Mouse (Mus musculus) limb, embryonic 14.5 days (tissue): Measurements from ENCODE around the gene Tpsb2. TPM values are rescaled to one million over a fixed set of nuclear protein-coding genes. Genes with fewer than 3 reads are reported as not detected.

ENCODE experiments used
- ATAC-seq: fragments of 200-750 bp; cut with Nextera tagmentation; 2 replicates; pipeline ENCODE4 v1.8.0; 2017; ENCODE audit warnings: low read depth, moderate number of reproducible peaks, moderate TSS enrichment; ENCODE audit not compliant: low FRiP score
- DNase-seq: peaks from one replicate; pipeline ENCODE4 v3.0.0-alpha.2; 2015; ENCODE audit warnings: low spot score
- H3K27ac ChIP-seq: fragments of 300-500 bp; sonication (generic); replicated peaks from 2 replicates; pipeline ENCODE4 v1.5.1; 2014; ENCODE audit warnings: low read depth, mild to moderate bottlenecking, low read length, moderate library complexity, mixed read lengths
- H3K27me3 ChIP-seq: fragments of 300-500 bp; sonication (generic); 2 replicates; pipeline ENCODE4 v1.6.1; 2014; ENCODE audit warnings: low read length, mixed read lengths; ENCODE audit not compliant: control insufficient read depth, insufficient read depth
- H3K36me3 ChIP-seq: fragments of 300-500 bp; sonication (generic); 2 replicates; pipeline ENCODE4 v1.6.1; 2014; ENCODE audit warnings: mild to moderate bottlenecking, low read length, moderate library complexity, mixed read lengths; ENCODE audit not compliant: control insufficient read depth, insufficient read depth
- H3K4me1 ChIP-seq: fragments of 300-500 bp; sonication (generic); 2 replicates; pipeline ENCODE4 v1.6.1; 2014; ENCODE audit warnings: antibody characterized with exemption, low read length, mixed read lengths; ENCODE audit not compliant: control insufficient read depth, insufficient read depth
- H3K4me2 ChIP-seq: fragments of 300-500 bp; sonication (generic); replicated peaks from 2 replicates; pipeline ENCODE4 v1.6.1; 2014; ENCODE audit warnings: low read depth, mild to moderate bottlenecking, low read length, moderate library complexity; ENCODE audit not compliant: severe bottlenecking
- H3K4me3 ChIP-seq: fragments of 300-500 bp; sonication (generic); replicated peaks from 2 replicates; pipeline ENCODE4 v1.5.1; 2014; ENCODE audit warnings: low read length
- H3K9ac ChIP-seq: fragments of 300-500 bp; sonication (generic); 2 replicates; pipeline ENCODE4 v1.6.1; 2014; ENCODE audit warnings: mild to moderate bottlenecking, low read depth, low read length, moderate library complexity; ENCODE audit not compliant: severe bottlenecking
- H3K9me3 ChIP-seq: fragments of 300-500 bp; sonication (generic); 2 replicates; pipeline ENCODE4 v1.6.1; 2016; ENCODE audit warnings: low read length; ENCODE audit not compliant: control insufficient read depth
- POLR2A ChIP-seq: fragments of 200-500 bp; IDR thresholded peaks from 2 replicates; pipeline ENCODE4 v1.8.0; 2012; ENCODE audit warnings: inconsistent platforms, mild to moderate bottlenecking, moderate library complexity, borderline replicate concordance; ENCODE audit not compliant: insufficient read depth, insufficient read length; ENCODE audit errors: extremely low read depth
- WGBS: fragments of 180-500 bp; shearing (Covaris S2); extraction: QIAGEN DNeasy Blood & Tissue Kit; methylation state at CpG from one replicate; pipeline ENCODE4 v1.1.7; 2014; 5-methylcytosine and 5-hydroxymethylcytosine counted together
- polyA plus RNA-seq, 2 experiments: library from polyadenylated mRNA; depleted of rRNA in 1 of 2; stranded (reverse) in 1 of 2; unstranded in 1 of 2; fragments of >200 nt; fragmentation: Nextera tagmentation in 1 of 2; extraction: Ambion mirVana in 1 of 2; gene quantifications; 2 replicates each; pipeline versions ENCODE4 v1.2.1 to v1.2.3; 2012 to 2014

The Tpsb2 gene
- polyA plus RNA-seq, 2 experiments, result 31.8 to 83.8 TPM

- no peaks in the 10 kb centered on the region for H3K9me3 ChIP-seq
- H3K27me3 ChIP-seq, result no peaks in the 10 kb centered on the region
- no peaks in the 10 kb centered on the region for H3K36me3 ChIP-seq
- H3K9ac ChIP-seq, result no peak overlapping the region
- ATAC-seq (no peak), DNase-seq (no peak)
- no peak overlapping the region for H3K4me2 ChIP-seq
- no peak overlapping the region for H3K27ac ChIP-seq
- H3K4me1 ChIP-seq, result no peaks in the 10 kb centered on the region
- no peak overlapping the region for H3K4me3 ChIP-seq
- TF ChIP-seq POLR2A, result no peak
- 84% methylated on average over 4 of the region's 4 CpGs for WGBS
These were observed 27.9 kb upstream of the Tpsb2 start for GRCm38 (mm10) chr17:25338218-25338617.

- Histone ChIP-seq H3K9me3 (no peaks in the 10 kb centered on the region), H3K9ac (no peak overlapping the region), H3K27ac (no peak overlapping the region), H3K4me1 (no peaks in the 10 kb centered on the region), H3K4me3 (no peak overlapping the region), H3K36me3 (no peaks in the 10 kb centered on the region), H3K27me3 (no peaks in the 10 kb centered on the region), H3K4me2 (no peak overlapping the region)
- no peak for ATAC-seq
- WGBS, result 82% methylated on average over 6 of the region's 6 CpGs
- no peak for DNase-seq
- TF ChIP-seq POLR2A, result no peak
These were observed 26.1 kb upstream of the Tpsb2 start for GRCm38 (mm10) chr17:25340003-25340402.

- H3K36me3 ChIP-seq, result no peaks in the 10 kb centered on the region
- H3K27me3 ChIP-seq, result no peaks in the 10 kb centered on the region
- no peak overlapping the region for H3K4me3 ChIP-seq
- 53% methylated on average over 2 of the region's 3 CpGs for WGBS
- no peak overlapping the region for H3K27ac ChIP-seq
- H3K9me3 ChIP-seq, result no peaks in the 10 kb centered on the region
- H3K4me1 ChIP-seq, result no peaks in the 10 kb centered on the region
- ATAC-seq, result no peak
- no peak for DNase-seq
- H3K4me2 ChIP-seq, result no peak overlapping the region
- TF ChIP-seq POLR2A, result no peak
- H3K9ac ChIP-seq, result no peak overlapping the region
These were observed 24.6 kb upstream of the Tpsb2 start for GRCm38 (mm10) chr17:25341490-25341889.

GRCm38 (mm10) chr17:25345462-25345861 lies 20.6 kb upstream of the Tpsb2 start, which contains the start of gene Tpsab1:
TSS of gene Tpsab1 (minus strand) at chr17:25345562.
- Histone ChIP-seq H3K4me3 (no peak within 1 kb of the TSS), H3K4me2 (no peak within 1 kb of the TSS), H3K36me3 (no peaks in the 10 kb centered on the region), H3K27ac (no peak within 1 kb of the TSS), H3K9ac (no peak within 1 kb of the TSS), H3K27me3 (no peaks in the 10 kb centered on the region), H3K4me1 (no peaks in the 10 kb centered on the region), H3K9me3 (no peaks in the 10 kb centered on the region)
- no peak for DNase-seq
- WGBS, result 94% methylated on average over 4 of the region's 4 CpGs
- ATAC-seq, result no peak
- no peak for TF ChIP-seq POLR2A

- no peak for ATAC-seq
- WGBS, result 71% methylated on average over 2 of the region's 2 CpGs
- no peak overlapping the region for H3K4me3 ChIP-seq
- no peak overlapping the region for H3K4me2 ChIP-seq
- no peaks in the 10 kb centered on the region for H3K27me3 ChIP-seq
- no peak overlapping the region for H3K27ac ChIP-seq
- no peaks in the 10 kb centered on the region for H3K4me1 ChIP-seq
- no peak overlapping the region for H3K9ac ChIP-seq
- no peak for DNase-seq
- H3K36me3 ChIP-seq, result no peaks in the 10 kb centered on the region
- H3K9me3 ChIP-seq, result no peaks in the 10 kb centered on the region
- no peak for TF ChIP-seq POLR2A
These were observed 4.8 kb upstream of the Tpsb2 start for GRCm38 (mm10) chr17:25361291-25361690.

GRCm38 (mm10) chr17:25363726-25364125 lies 2.4 kb upstream of the Tpsb2 start:
- H3K4me3 ChIP-seq, result no peak overlapping the region
- DNase-seq, result no peak
- no peak overlapping the region for H3K4me2 ChIP-seq
- TF ChIP-seq POLR2A, result no peak
- no peak overlapping the region for H3K9ac ChIP-seq
- no peaks in the 10 kb centered on the region for H3K4me1 ChIP-seq
- H3K36me3 ChIP-seq, result no peaks in the 10 kb centered on the region
- ATAC-seq, result no peak
- H3K27ac ChIP-seq, result no peak overlapping the region
- no peaks in the 10 kb centered on the region for H3K27me3 ChIP-seq
- no peaks in the 10 kb centered on the region for H3K9me3 ChIP-seq
- 0% methylated on average over 1 of the region's 1 CpGs for WGBS
